Mouse (Mus musculus) testis, adult 2 months (tissue): Measurements from ENCODE around the gene Cblb. TPM values are rescaled to one million over a fixed set of nuclear protein-coding genes. Genes with fewer than 3 reads are reported as not detected.

ENCODE experiments used
- H3K27ac ChIP-seq: fragments of 200-500 bp; 2 replicates; pipeline ENCODE4 v1.5.1; 2012; ENCODE audit warnings: low read depth, low read length; ENCODE audit not compliant: control insufficient read depth, insufficient read depth
- H3K27me3 ChIP-seq: fragments of 200-500 bp; 2 replicates; pipeline ENCODE4 v1.6.1; 2012; ENCODE audit warnings: mild to moderate bottlenecking, low read length, moderate library complexity; ENCODE audit not compliant: control insufficient read depth, insufficient read depth
- H3K36me3 ChIP-seq: fragments of 200-500 bp; 2 replicates; pipeline ENCODE4 v1.6.1; 2012; ENCODE audit warnings: mild to moderate bottlenecking, low read length; ENCODE audit not compliant: control insufficient read depth, insufficient read depth
- H3K4me1 ChIP-seq: fragments of 200-500 bp; 2 replicates; pipeline ENCODE4 v1.6.1; 2012; ENCODE audit warnings: low read length; ENCODE audit not compliant: control insufficient read depth, insufficient read depth
- H3K4me3 ChIP-seq: fragments of 200-500 bp; 2 replicates; pipeline ENCODE4 v1.5.1; 2012; ENCODE audit warnings: low read depth, mild to moderate bottlenecking, low read length, moderate library complexity, mixed read lengths; ENCODE audit not compliant: control insufficient read depth
- CTCF ChIP-seq: fragments of 200-500 bp; IDR thresholded peaks from 2 replicates; pipeline ENCODE4 v1.5.1; 2012; ENCODE audit warnings: low read depth, mild to moderate bottlenecking, inconsistent platforms, low read length, moderate library complexity; ENCODE audit not compliant: control insufficient read depth, insufficient read depth, insufficient replicate concordance
- POLR2A ChIP-seq: fragments of 200-500 bp; IDR thresholded peaks from 2 replicates; pipeline ENCODE4 v1.6.1; 2012; ENCODE audit warnings: low read depth, mild to moderate bottlenecking, inconsistent platforms, low read length, moderate library complexity; ENCODE audit not compliant: control insufficient read depth
- polyA plus RNA-seq: library from polyadenylated mRNA; depleted of rRNA; stranded (reverse); fragments of >200 nt; gene quantifications from 2 replicates; pipeline ENCODE4 v1.2.3, GENCODE M21; 2012

Cblb gene
- polyA plus RNA-seq, 1 experiment, result 17.3 TPM

DNA sequence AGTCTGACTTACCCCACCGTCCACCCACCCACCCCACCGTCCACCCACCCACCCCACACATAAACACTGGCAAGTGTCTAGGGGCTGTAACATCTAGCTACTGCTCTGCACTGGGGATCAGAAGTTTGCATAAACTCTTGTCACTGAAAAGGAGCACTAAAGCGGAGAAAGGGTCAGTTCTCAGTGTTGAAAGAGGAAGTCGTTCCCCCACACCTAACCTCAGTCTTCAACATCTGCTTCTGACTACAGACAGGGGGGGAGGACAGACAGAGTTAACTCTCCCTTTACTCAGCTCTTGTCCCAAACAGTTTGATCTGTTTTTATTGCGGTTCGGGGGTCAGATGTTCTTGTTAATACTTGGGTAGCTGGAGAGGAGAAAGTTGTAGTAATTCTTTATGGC, 59.9 kb downstream of the Cblb start:
- Histone ChIP-seq H3K4me3 (no peak overlapping the region), H3K36me3 (no peaks in the 10 kb centered on the region), H3K4me1 (no peaks in the 10 kb centered on the region), H3K27me3 (no peaks in the 10 kb centered on the region), H3K27ac (no peak overlapping the region)
- TF ChIP-seq POLR2A (no peak), CTCF (no peak)

DNA sequence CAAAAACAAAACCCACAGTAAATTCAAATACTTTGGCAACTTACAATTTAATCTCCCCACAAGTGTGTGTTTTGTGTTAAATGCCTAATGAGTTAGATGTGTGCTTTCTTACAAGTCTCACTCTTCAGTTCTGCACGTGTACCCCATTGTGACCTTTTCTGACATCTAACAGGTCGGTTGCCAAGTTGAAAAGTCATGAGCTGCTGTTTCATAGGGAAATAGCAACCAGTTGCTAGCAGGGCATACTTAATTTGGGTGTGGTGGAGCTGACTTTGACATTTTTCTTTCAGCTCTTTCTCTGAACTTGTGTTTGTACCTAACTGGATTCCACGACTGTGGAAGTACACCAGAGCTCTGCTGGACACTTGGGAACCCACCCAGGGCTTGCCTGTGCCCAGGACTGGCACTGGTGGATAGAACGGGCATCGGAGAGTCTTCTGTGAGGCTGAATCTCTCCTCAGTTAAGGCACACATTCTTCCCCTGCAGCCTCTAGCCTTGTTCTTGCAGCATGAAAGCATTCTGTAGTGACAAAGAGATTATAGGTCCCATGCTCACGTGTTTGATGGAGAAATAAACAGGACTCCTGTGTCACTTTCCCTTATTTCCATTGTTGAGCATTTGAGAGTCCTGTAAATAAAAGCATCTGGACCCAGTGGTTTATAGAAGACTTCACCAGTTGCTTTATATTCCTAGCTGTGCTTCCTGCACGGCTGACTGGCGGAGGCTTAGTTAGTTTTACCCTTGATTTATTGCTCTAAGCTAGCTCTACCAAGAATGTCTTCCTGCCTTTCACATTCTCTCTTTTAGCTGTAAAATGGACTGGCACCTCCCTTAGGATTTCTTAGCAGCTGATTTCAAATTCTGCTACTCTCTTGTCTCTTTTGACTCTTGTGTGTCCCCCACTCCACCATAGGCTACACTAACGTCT, 62.6 kb downstream of the Cblb start:
- H3K27ac ChIP-seq, result peak overlapping the region; percentile 32
- no peaks in the 10 kb centered on the region for H3K36me3 ChIP-seq
- H3K4me3 ChIP-seq, result no peak overlapping the region
- TF ChIP-seq POLR2A, result no peak
- no peak for TF ChIP-seq CTCF
- H3K4me1 ChIP-seq, result no peaks in the 10 kb centered on the region
- H3K27me3 ChIP-seq, result no peaks in the 10 kb centered on the region

DNA sequence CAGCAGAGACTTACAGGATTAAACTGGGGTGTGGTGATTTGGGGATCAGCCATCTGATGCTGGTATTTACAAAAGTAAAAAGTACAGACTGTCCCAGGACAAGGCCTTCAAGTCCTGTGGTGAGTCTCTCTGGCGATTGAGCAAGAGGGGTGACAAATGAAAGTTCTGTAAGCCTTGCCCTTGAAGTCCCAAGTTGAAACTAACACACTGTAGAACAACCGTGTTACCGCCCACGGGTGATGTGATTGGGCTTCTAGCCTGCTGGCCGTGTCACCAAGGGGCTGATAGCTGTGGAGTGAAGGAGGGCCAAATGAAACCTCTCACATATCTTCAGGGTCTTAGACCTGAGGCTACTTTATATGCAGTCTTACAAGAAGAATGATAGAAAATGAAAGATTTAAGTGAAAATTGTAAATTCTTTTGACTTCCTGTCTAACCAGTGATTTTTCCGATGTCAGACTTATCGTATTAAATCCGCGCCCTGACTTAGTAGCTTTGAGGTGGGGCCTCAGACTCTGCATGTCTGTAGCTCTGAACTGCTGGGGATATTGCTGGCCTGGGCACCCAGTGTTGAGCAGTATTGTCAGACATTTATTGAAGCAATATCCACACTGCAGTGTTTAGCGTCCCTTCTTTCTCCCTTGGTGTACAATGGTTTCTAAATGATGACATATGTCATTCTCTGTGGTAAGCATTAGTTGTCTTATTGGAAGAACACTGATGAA, 63.9 kb downstream of the Cblb start:
- Histone ChIP-seq H3K4me1 (no peaks in the 10 kb centered on the region), H3K4me3 (no peak overlapping the region), H3K27ac (peak overlapping the region; percentile 47; the same call in 1 of the 2 replicates), H3K36me3 (no peaks in the 10 kb centered on the region), H3K27me3 (no peaks in the 10 kb centered on the region)
- no peak for TF ChIP-seq POLR2A
- TF ChIP-seq CTCF, result no peak

DNA sequence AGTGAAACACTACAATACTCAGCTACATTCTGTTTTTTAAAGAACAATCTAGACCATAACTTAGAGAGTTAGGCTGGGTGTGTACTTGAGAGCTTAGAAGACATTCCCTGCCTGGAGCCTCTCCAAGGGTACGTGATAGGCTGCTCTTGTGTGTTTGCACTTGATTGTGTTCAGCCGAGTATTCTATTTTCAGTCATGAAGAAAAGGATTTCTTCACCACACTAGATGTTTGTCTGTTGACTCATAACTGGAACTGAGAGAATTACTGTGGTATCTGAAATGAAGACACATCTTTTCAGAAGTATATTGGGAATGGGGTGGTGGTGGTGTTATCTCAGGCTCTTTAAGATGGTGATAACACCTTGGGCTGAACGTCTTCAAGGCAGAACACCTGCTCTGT, 64.6 kb downstream of the Cblb start:
- Histone ChIP-seq H3K4me1 (no peaks in the 10 kb centered on the region), H3K4me3 (no peak overlapping the region), H3K36me3 (no peaks in the 10 kb centered on the region), H3K27ac (no peak overlapping the region), H3K27me3 (no peaks in the 10 kb centered on the region)
- TF ChIP-seq POLR2A (no peak), CTCF (no peak)

DNA sequence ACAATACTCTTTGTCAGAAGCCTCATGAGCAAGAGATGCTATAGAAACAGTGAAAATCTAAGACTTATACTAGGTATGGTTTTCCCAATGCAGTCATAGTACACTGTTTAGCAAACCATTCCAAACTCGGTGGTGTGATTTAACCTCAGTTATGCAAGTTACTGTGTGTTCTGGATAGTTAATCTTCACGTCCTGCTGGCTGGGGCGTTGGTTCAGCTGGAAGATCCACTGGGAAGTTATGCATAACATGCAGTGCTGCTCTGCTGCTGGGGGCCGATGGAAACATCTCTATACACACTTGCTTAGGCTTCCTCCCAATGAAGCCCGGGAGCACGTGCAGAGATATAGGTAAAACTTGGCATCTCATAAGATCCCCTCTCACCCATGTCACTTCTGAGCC, 69.4 kb downstream of the Cblb start:
- Histone ChIP-seq H3K36me3 (no peaks in the 10 kb centered on the region), H3K4me3 (no peak overlapping the region), H3K27ac (no peak overlapping the region), H3K27me3 (no peaks in the 10 kb centered on the region), H3K4me1 (no peaks in the 10 kb centered on the region)
- TF ChIP-seq POLR2A (no peak), CTCF (no peak)

DNA sequence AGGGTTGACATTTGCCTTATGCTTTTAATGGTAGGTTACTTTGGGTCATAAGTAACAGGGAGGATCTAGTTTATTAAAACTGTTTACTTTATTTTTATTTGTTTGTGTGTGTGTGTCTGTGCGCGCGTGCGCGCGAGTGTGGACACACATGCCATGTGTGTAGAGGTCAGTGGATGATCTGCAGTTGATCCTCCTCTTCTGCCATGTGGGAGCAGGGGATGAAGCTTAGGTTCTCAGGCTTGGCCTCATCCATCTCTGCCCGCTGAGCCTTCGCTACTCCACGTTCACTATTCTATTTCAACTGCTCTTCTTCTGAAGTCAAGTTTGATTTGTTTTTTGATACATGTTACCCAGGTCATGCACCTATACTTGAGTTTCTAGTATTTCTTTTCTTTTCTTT, 73.6 kb downstream of the Cblb start:
- H3K27ac ChIP-seq, result no peak overlapping the region
- H3K36me3 ChIP-seq, result no peaks in the 10 kb centered on the region
- H3K4me1 ChIP-seq, result no peaks in the 10 kb centered on the region
- H3K27me3 ChIP-seq, result no peaks in the 10 kb centered on the region
- no peak overlapping the region for H3K4me3 ChIP-seq
- no peak for TF ChIP-seq POLR2A
- TF ChIP-seq CTCF, result no peak

DNA sequence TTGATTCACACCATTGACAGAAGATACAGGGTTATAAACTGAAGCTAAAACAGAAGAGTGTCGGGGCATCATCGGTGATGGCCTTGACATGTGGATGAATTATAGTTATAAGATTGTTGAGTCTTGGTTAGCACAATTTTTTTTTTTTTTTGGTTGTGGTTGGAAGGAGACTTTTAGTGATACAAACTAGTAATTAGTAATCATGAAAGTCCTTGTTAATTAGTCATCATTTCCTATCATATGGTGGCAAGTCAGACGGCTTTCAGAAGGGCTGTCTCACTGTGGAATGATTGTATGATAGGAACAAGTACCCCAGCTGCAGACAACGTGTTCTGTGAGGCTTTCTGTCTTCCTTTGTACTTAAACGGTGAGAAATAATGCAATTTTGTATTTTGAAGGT, 76.8 kb downstream of the Cblb start:
- Histone ChIP-seq H3K36me3 (no peaks in the 10 kb centered on the region), H3K27me3 (no peaks in the 10 kb centered on the region), H3K4me1 (no peaks in the 10 kb centered on the region), H3K27ac (no peak overlapping the region), H3K4me3 (no peak overlapping the region)
- TF ChIP-seq CTCF (no peak), POLR2A (no peak)
